Mouse (Mus musculus): ENCODE results near the gene Rnf212. TPM values are rescaled to one million over a fixed set of nuclear protein-coding genes. Genes with fewer than 3 reads are reported as not detected.
A peak's percentile ranks its signal among the peaks of the same experiment; 100 is the strongest.
"Not testable (repeated sequence)": the region's sequence is repeated elsewhere in the genome, so short reads cannot be mapped to it uniquely, and the experiment has no call there.

Gene Rnf212
- polyA plus RNA-seq, 1 experiment, result not detected

DNA sequence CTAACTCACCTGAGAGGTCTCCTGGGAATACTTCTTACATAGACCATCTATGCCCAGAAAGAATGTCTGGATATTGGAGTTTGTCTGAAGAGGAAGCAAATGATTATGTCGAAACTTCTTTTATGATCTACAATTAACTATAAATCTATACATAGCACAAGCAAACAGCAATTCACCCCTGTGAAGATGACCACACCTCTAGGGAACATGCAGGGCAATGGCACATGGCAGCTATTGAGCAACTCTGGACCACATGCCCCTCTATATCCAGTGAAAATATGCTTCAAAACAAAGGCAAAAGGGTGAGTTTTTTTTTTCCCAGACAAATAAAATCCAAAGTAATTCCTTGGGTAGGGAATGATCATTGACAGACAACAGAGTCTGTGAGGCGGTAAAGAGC is 14.8 kb downstream of the Rnf212 start:
- Histone ChIP-seq H3K9ac (ENCODE audit: low read depth, poor library complexity, severe bottlenecking) (no peak overlapping the region), H3K4me1 (ENCODE audit: control insufficient read depth, insufficient read depth, low read length) (no peaks in the 10 kb centered on the region), H3K4me3 (ENCODE audit: low read depth, low read length) (no peak overlapping the region), H3K9me3 (replicated peaks; ENCODE audit: control insufficient read depth, insufficient read depth, low read length, poor library complexity, severe bottlenecking) (no peaks in the 10 kb centered on the region), H3K36me3 (ENCODE audit: control insufficient read depth, insufficient read depth, low read length, poor library complexity, severe bottlenecking) (no peaks in the 10 kb centered on the region), H3K27me3 (ENCODE audit: control insufficient read depth, insufficient read depth, low read length, poor library complexity, severe bottlenecking) (no peaks in the 10 kb centered on the region), H3K27ac (ENCODE audit: insufficient read depth, low read length) (no peak overlapping the region)
- TF ChIP-seq CTCF (IDR thresholded peaks at IDR 0.05; ENCODE audit: low read depth, low read length) (no peak), POLR2A (IDR thresholded peaks at IDR 0.05; ENCODE audit: insufficient read depth, low read length) (no peak), EP300 (IDR thresholded peaks at IDR 0.05; ENCODE audit: insufficient read depth, low read depth, low read length) (no peak)

DNA sequence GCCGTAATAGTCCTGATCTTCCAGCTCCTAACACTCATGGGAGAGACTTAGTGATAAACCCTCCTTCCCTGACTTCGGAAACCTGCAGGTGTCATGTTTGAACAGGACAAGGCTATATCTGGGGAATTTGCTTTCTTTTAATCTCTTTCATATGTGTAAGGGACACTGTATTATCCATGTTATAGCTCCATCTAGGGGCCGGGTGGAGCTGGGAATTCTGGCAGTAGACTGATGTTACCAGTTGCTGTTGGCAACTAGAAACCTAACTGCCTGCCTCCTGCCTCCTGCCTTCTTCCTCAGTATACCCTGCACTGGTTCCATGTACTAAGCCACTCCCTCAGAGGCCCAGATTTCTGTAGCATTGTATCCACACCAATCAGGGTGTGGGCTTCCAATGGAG is 16.4 kb downstream of the Rnf212 start:
- Histone ChIP-seq H3K9ac (ENCODE audit: low read depth, poor library complexity, severe bottlenecking) (no peak overlapping the region), H3K27me3 (ENCODE audit: control insufficient read depth, insufficient read depth, low read length, poor library complexity, severe bottlenecking) (no peaks in the 10 kb centered on the region), H3K36me3 (ENCODE audit: control insufficient read depth, insufficient read depth, low read length, poor library complexity, severe bottlenecking) (no peaks in the 10 kb centered on the region), H3K9me3 (replicated peaks; ENCODE audit: control insufficient read depth, insufficient read depth, low read length, poor library complexity, severe bottlenecking) (no peaks in the 10 kb centered on the region), H3K4me1 (ENCODE audit: control insufficient read depth, insufficient read depth, low read length) (no peaks in the 10 kb centered on the region), H3K27ac (ENCODE audit: insufficient read depth, low read length) (no peak overlapping the region), H3K4me3 (ENCODE audit: low read depth, low read length) (no peak overlapping the region)
- TF ChIP-seq POLR2A (IDR thresholded peaks at IDR 0.05; ENCODE audit: insufficient read depth, low read length), result no peak
- TF ChIP-seq CTCF (IDR thresholded peaks at IDR 0.05; ENCODE audit: low read depth, low read length), result peak; percentile 2
- no peak for TF ChIP-seq EP300 (IDR thresholded peaks at IDR 0.05; ENCODE audit: insufficient read depth, low read depth, low read length)

DNA sequence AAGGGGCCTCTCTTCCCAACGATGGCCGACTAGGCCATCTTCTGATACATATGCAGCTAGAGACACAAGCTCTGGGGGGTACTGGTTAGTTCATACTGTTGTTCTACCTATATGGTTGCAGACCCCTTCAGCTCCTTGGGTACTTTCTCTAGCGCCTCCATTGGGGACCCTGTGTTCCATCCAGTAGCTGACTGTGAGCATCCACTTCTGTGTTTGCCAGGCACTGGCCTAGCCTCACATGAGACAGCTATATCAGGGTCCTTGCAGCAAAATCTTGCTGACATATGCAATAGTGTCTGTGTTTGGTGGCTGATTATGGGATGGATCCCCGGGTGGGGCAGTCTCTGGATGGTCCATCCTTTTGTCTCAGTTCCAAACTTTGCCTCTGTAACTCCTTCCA is 23.5 kb downstream of the Rnf212 start:
- H3K4me3 ChIP-seq (ENCODE audit: low read depth, low read length); H3K27ac ChIP-seq (ENCODE audit: insufficient read depth, low read length); H3K9me3 ChIP-seq (replicated peaks; ENCODE audit: control insufficient read depth, insufficient read depth, low read length, poor library complexity, severe bottlenecking); H3K9ac ChIP-seq (ENCODE audit: low read depth, poor library complexity, severe bottlenecking); H3K4me1 ChIP-seq (ENCODE audit: control insufficient read depth, insufficient read depth, low read length); H3K36me3 ChIP-seq (ENCODE audit: control insufficient read depth, insufficient read depth, low read length, poor library complexity, severe bottlenecking); H3K27me3 ChIP-seq (ENCODE audit: control insufficient read depth, insufficient read depth, low read length, poor library complexity, severe bottlenecking): not testable (repeated sequence)

DNA sequence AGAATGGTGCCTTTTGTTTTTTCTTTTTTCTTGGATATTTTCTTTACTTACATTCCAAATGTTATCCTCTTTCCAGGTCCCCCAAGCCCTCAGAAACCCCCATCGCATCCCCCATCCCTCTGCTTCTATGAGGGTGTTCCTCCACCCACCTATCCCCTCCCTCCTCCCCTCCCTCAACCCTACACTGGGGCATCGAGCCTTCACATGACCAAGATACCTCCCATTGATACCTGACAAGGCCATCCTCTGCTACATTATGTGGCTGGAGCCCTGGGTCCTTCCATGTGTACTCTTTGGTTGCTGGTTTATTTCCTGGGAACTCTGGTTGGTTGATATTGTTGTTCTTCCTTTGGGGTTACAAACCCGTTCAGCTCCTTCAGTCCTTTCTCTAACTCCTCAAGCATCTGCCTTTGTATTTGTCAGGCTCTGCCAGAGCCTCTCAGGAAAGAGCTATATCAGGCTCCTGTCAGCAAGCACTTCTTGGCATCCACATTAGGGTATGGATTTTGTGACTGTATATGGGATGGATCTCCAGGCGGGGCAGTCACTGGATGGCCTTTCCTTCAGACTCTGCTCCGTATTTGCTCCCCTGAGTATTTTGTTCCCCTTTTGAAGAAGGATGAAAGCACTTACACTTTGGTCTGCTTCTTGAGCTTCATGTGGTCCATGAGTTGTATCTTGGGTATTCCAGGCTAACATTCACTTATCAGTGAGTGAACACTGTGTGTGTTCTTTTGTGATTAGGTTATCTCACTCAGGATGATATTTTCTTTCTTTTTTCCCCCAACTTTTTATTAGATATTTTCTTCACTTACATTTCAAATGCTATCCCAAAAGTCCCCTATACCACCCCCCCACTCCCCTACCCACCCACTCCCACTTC is 24.2 kb downstream of the Rnf212 start:
- H3K4me1 ChIP-seq (ENCODE audit: control insufficient read depth, insufficient read depth, low read length), result no peaks in the 10 kb centered on the region
- H3K4me3 ChIP-seq (ENCODE audit: low read depth, low read length), result no peak overlapping the region
- TF ChIP-seq EP300 (IDR thresholded peaks at IDR 0.05; ENCODE audit: insufficient read depth, low read depth, low read length) (no peak), POLR2A (IDR thresholded peaks at IDR 0.05; ENCODE audit: insufficient read depth, low read length) (no peak), CTCF (IDR thresholded peaks at IDR 0.05; ENCODE audit: low read depth, low read length) (no peak)
- no peak overlapping the region for H3K9ac ChIP-seq (ENCODE audit: low read depth, poor library complexity, severe bottlenecking)
- H3K27me3 ChIP-seq (ENCODE audit: control insufficient read depth, insufficient read depth, low read length, poor library complexity, severe bottlenecking), result no peaks in the 10 kb centered on the region
- H3K9me3 ChIP-seq (replicated peaks; ENCODE audit: control insufficient read depth, insufficient read depth, low read length, poor library complexity, severe bottlenecking), result no peaks in the 10 kb centered on the region
- no peak overlapping the region for H3K27ac ChIP-seq (ENCODE audit: insufficient read depth, low read length)
- no peaks in the 10 kb centered on the region for H3K36me3 ChIP-seq (ENCODE audit: control insufficient read depth, insufficient read depth, low read length, poor library complexity, severe bottlenecking)

DNA sequence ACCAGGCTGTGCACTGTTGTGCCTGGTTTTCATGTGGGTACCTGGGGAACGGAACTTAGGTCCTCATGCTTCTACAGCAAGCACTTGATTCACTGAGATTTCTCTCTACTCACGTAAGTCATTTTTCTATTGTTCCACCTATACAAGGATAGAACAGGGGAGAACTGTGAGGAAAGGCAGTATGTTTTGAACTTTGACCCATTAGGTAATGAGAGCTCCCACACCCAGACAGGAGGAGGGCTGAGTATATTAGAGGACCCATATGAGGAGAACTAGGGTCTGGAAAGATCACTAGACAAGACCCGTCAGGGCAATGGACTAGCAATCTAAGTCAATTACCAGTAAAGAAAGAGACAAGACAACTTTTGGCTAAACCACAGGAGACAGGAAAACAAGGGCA is 30.2 kb downstream of the Rnf212 start:
- Histone ChIP-seq H3K36me3 (ENCODE audit: control insufficient read depth, insufficient read depth, low read length, poor library complexity, severe bottlenecking) (no peaks in the 10 kb centered on the region), H3K4me3 (ENCODE audit: low read depth, low read length) (no peak overlapping the region), H3K9ac (ENCODE audit: low read depth, poor library complexity, severe bottlenecking) (no peak overlapping the region), H3K27me3 (ENCODE audit: control insufficient read depth, insufficient read depth, low read length, poor library complexity, severe bottlenecking) (no peaks in the 10 kb centered on the region), H3K9me3 (replicated peaks; ENCODE audit: control insufficient read depth, insufficient read depth, low read length, poor library complexity, severe bottlenecking) (no peaks in the 10 kb centered on the region), H3K4me1 (ENCODE audit: control insufficient read depth, insufficient read depth, low read length) (no peaks in the 10 kb centered on the region), H3K27ac (ENCODE audit: insufficient read depth, low read length) (no peak overlapping the region)
- TF ChIP-seq POLR2A (IDR thresholded peaks at IDR 0.05; ENCODE audit: insufficient read depth, low read length) (no peak), CTCF (IDR thresholded peaks at IDR 0.05; ENCODE audit: low read depth, low read length) (no peak), EP300 (IDR thresholded peaks at IDR 0.05; ENCODE audit: insufficient read depth, low read depth, low read length) (no peak)

DNA sequence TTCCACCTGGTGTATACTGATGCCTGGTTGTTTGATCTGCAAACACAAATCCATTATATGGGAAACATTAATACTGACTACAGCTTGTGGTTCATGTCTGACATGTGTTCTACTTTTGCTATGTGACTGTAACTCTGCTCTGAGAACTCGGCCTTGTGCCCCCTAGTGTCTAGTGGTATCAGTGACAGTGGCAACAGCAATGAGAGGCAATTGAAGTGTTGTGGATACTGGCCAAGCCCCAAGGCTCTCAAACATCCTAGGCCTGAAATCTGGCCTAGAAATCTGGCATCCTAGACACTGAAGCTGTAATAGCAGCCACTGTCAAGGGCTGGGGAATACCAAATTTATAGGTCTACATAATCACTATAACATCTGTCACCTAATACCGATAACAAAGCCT is 30.9 kb downstream of the Rnf212 start:
- Histone ChIP-seq H3K9ac (ENCODE audit: low read depth, poor library complexity, severe bottlenecking) (no peak overlapping the region), H3K27me3 (ENCODE audit: control insufficient read depth, insufficient read depth, low read length, poor library complexity, severe bottlenecking) (no peaks in the 10 kb centered on the region), H3K27ac (ENCODE audit: insufficient read depth, low read length) (no peak overlapping the region), H3K36me3 (ENCODE audit: control insufficient read depth, insufficient read depth, low read length, poor library complexity, severe bottlenecking) (no peaks in the 10 kb centered on the region), H3K4me1 (ENCODE audit: control insufficient read depth, insufficient read depth, low read length) (no peaks in the 10 kb centered on the region), H3K9me3 (replicated peaks; ENCODE audit: control insufficient read depth, insufficient read depth, low read length, poor library complexity, severe bottlenecking) (no peaks in the 10 kb centered on the region), H3K4me3 (ENCODE audit: low read depth, low read length) (no peak overlapping the region)
- peak; percentile 4 for TF ChIP-seq CTCF (IDR thresholded peaks at IDR 0.05; ENCODE audit: low read depth, low read length)
- no peak for TF ChIP-seq EP300 (IDR thresholded peaks at IDR 0.05; ENCODE audit: insufficient read depth, low read depth, low read length)

Data from ES-Bruce4 (cell line).